ENCODE assay signal across 8 mouse cellular contexts in genomic region chr1:75445751-75446611, GRCm38 (mm10). TPM values are rescaled to one million over a fixed set of nuclear protein-coding genes. Genes with fewer than 3 reads are reported as not detected.
DNase-seq lines count a peak whose midpoint lies in the region; ATAC-seq lines count a peak whose summit lies in the region.

No protein-coding gene starts in this region.

- peak; percentile 57 for ATAC-seq in granulocyte monocyte progenitor cell, adult 5-6 weeks (replicated peaks; ENCODE audit: poor library complexity, severe bottlenecking)
- ATAC-seq in intestine, embryonic 16.5 days = peak; percentile 61
- ATAC-seq in limb, embryonic 12.5 days (ENCODE audit: insufficient number of reproducible peaks, insufficient read depth, low FRiP score, low TSS enrichment, low read depth) = no peak
- ATAC-seq in midbrain, embryonic 13.5 days = peak; percentile 19

- H3K4me3 ChIP-seq in intestine, embryonic 16.5 days (ENCODE audit: low read length) = peak overlapping the region; percentile 11; the same call in 1 of the 2 replicates
- peak overlapping the region; percentile 16 for H3K4me3 ChIP-seq in limb, embryonic 12.5 days (replicated peaks)
- H3K4me3 ChIP-seq in midbrain, embryonic 13.5 days (replicated peaks) = peak overlapping the region; percentile 27

- no peak overlapping the region; the same call in 1 of the 2 replicates for H3K27ac ChIP-seq in intestine, embryonic 16.5 days (ENCODE audit: low read length)
- H3K27ac ChIP-seq in limb, embryonic 12.5 days = no peak overlapping the region
- H3K27ac ChIP-seq in midbrain, embryonic 13.5 days = peak overlapping the region; percentile 94

- H3K9me3 ChIP-seq in intestine, embryonic 16.5 days (ENCODE audit: control insufficient read depth, low read length) = no peaks in the 10 kb centered on the region
- no peaks in the 10 kb centered on the region for H3K9me3 ChIP-seq in limb, embryonic 12.5 days
- no peaks in the 10 kb centered on the region for H3K9me3 ChIP-seq in midbrain, embryonic 13.5 days

- H3K9ac ChIP-seq in intestine, embryonic 16.5 days (ENCODE audit: low read depth, low read length) = peak overlapping the region; percentile 38
- H3K9ac ChIP-seq in limb, embryonic 12.5 days (replicated peaks) = no peak overlapping the region
- H3K9ac ChIP-seq in midbrain, embryonic 13.5 days (replicated peaks) = peak overlapping the region; percentile 52

- 1% methylated on average over 22 of the region's 22 CpGs for WGBS in intestine, embryonic 16.5 days
- WGBS in limb, embryonic 12.5 days = 2% methylated on average over 22 of the region's 22 CpGs
- WGBS in midbrain, embryonic 13.5 days = under 1% methylated on average over 22 of the region's 22 CpGs

- peaks cover 54% of the 10 kb centered on the region for H3K27me3 ChIP-seq in intestine, embryonic 16.5 days (replicated peaks; ENCODE audit: control insufficient read depth, insufficient read depth, low read length)
- peaks cover 81% of the 10 kb centered on the region for H3K27me3 ChIP-seq in limb, embryonic 12.5 days
- H3K27me3 ChIP-seq in midbrain, embryonic 13.5 days = peaks cover 22% of the 10 kb centered on the region

- H3K4me1 ChIP-seq in intestine, embryonic 16.5 days (ENCODE audit: control insufficient read depth, insufficient read depth, low read length) = peaks cover 52% of the 10 kb centered on the region
- peaks cover 75% of the 10 kb centered on the region for H3K4me1 ChIP-seq in limb, embryonic 12.5 days (replicated peaks)
- peaks cover 100% of the 10 kb centered on the region for H3K4me1 ChIP-seq in midbrain, embryonic 13.5 days (replicated peaks)

- peak; percentile 44 to 64 for DNase-seq in urinary bladder, adult 18-20 months (ENCODE audit: low spot score in 2 of 2)
- no peak for DNase-seq in urinary bladder, adult 2 months (ENCODE audit: low spot score)
- DNase-seq in embryo, embryonic 11 days = peak; percentile 89
- peak; percentile 41 to 66 for DNase-seq in spleen, postnatal 14 days (ENCODE audit: low spot score in 2 of 2)

- H3K4me2 ChIP-seq in intestine, embryonic 16.5 days (ENCODE audit: low read depth, low read length) = peak overlapping the region; percentile 34
- H3K4me2 ChIP-seq in limb, embryonic 12.5 days = peak overlapping the region; percentile 47
- peak overlapping the region; percentile 73 for H3K4me2 ChIP-seq in midbrain, embryonic 13.5 days (replicated peaks)

- no peaks in the 10 kb centered on the region for H3K36me3 ChIP-seq in intestine, embryonic 16.5 days (ENCODE audit: control insufficient read depth, insufficient read depth, low read length)
- H3K36me3 ChIP-seq in limb, embryonic 12.5 days = peaks cover 16% of the 10 kb centered on the region; the same call in 1 of the 2 replicates
- H3K36me3 ChIP-seq in midbrain, embryonic 13.5 days = 0 out of 2 replicates have a peak, but pooled peaks cover 2% of the 10 kb centered on the region

RNA-seq across cellular contexts. Expression of gene Asic4, which starts 4.3 kb away (rescaled TPM):
- 0.03 and 0.06 TPM in 2 replicates for polyA plus RNA-seq in urinary bladder, adult 2 months (2012; rRNA removed)
- not detected in 2 replicates for total RNA-seq in granulocyte monocyte progenitor cell, adult 5-6 weeks (2014; fragmentation: Nextera tagmentation)
- not detected in 2 replicates for total RNA-seq in granulocyte monocyte progenitor cell, adult 5-6 weeks (2017)
- polyA plus RNA-seq in intestine, embryonic 16.5 days (2015; fragmentation: Nextera tagmentation; extraction: Ambion mirVana) = 2.0 and 2.4 TPM in 2 replicates
- polyA plus RNA-seq in limb, embryonic 12.5 days (2016; fragmentation: Nextera tagmentation; extraction: Ambion mirVana) = 0.50 and 0.78 TPM in 2 replicates
- 57.3 and 81.6 TPM in 2 replicates for polyA plus RNA-seq in midbrain, embryonic 13.5 days (2015; fragmentation: Nextera tagmentation; extraction: Ambion mirVana)

RNA-seq across cellular contexts. Expression of gene Gmppa, which starts 10.3 kb away (rescaled TPM):
- polyA plus RNA-seq in urinary bladder, adult 2 months (2012; rRNA removed) = 140 and 188 TPM in 2 replicates
- 118 and 133 TPM in 2 replicates for total RNA-seq in granulocyte monocyte progenitor cell, adult 5-6 weeks (2014; fragmentation: Nextera tagmentation)
- total RNA-seq in granulocyte monocyte progenitor cell, adult 5-6 weeks (2017) = 85.1 and 88.3 TPM in 2 replicates
- polyA plus RNA-seq in intestine, embryonic 16.5 days (2015; fragmentation: Nextera tagmentation; extraction: Ambion mirVana) = 134 and 137 TPM in 2 replicates
- polyA plus RNA-seq in limb, embryonic 12.5 days (2016; fragmentation: Nextera tagmentation; extraction: Ambion mirVana) = 49.1 and 61.0 TPM in 2 replicates
- 78.4 and 88.8 TPM in 2 replicates for polyA plus RNA-seq in midbrain, embryonic 13.5 days (2015; fragmentation: Nextera tagmentation; extraction: Ambion mirVana)

RNA-seq across cellular contexts. Expression of gene Chpf, which starts 33.1 kb away (rescaled TPM):
- 65.0 and 69.4 TPM in 2 replicates for polyA plus RNA-seq in urinary bladder, adult 2 months (2012; rRNA removed)
- total RNA-seq in granulocyte monocyte progenitor cell, adult 5-6 weeks (2014; fragmentation: Nextera tagmentation) = 2.5 TPM in 1 of 2 replicates, not detected in the other
- total RNA-seq in granulocyte monocyte progenitor cell, adult 5-6 weeks (2017) = 0.62 and 1.0 TPM in 2 replicates
- polyA plus RNA-seq in intestine, embryonic 16.5 days (2015; fragmentation: Nextera tagmentation; extraction: Ambion mirVana) = 25.2 and 28.8 TPM in 2 replicates
- polyA plus RNA-seq in limb, embryonic 12.5 days (2016; fragmentation: Nextera tagmentation; extraction: Ambion mirVana) = 22.1 and 27.1 TPM in 2 replicates
- 25.1 and 28.7 TPM in 2 replicates for polyA plus RNA-seq in midbrain, embryonic 13.5 days (2015; fragmentation: Nextera tagmentation; extraction: Ambion mirVana)

RNA-seq across cellular contexts. Expression of gene Tmem198, which starts 33.4 kb away (rescaled TPM):
- polyA plus RNA-seq in urinary bladder, adult 2 months (2012; rRNA removed) = 1.1 and 1.6 TPM in 2 replicates
- total RNA-seq in granulocyte monocyte progenitor cell, adult 5-6 weeks (2014; fragmentation: Nextera tagmentation) = not detected in 2 replicates
- total RNA-seq in granulocyte monocyte progenitor cell, adult 5-6 weeks (2017) = not detected in 2 replicates
- 1.5 and 1.9 TPM in 2 replicates for polyA plus RNA-seq in intestine, embryonic 16.5 days (2015; fragmentation: Nextera tagmentation; extraction: Ambion mirVana)
- 0.36 and 0.74 TPM in 2 replicates for polyA plus RNA-seq in limb, embryonic 12.5 days (2016; fragmentation: Nextera tagmentation; extraction: Ambion mirVana)
- 46.1 and 47.3 TPM in 2 replicates for polyA plus RNA-seq in midbrain, embryonic 13.5 days (2015; fragmentation: Nextera tagmentation; extraction: Ambion mirVana)

Comparison
In these comparisons a context has a peak if more than half of its experiments do, and no peak if none do; other contexts are left out.
1. RNA of gene Asic4, which starts 4.3 kb away (polyA plus RNA-seq): 57.3 to 81.6 TPM in midbrain, embryonic 13.5 days; 2.0 to 2.4 TPM in intestine, embryonic 16.5 days, 0.50 to 0.78 TPM in limb, embryonic 12.5 days and 0.03 to 0.06 TPM in urinary bladder, adult 2 months; every median in the first group is over 10 times any median in the second.
2. Peak in every context shown above with its lines, with median percentiles within 50 percentile points of each other: H3K4me2 ChIP-seq and H3K4me3 ChIP-seq.